Mouse (Mus musculus) heart, adult 8-10 months (tissue): Measurements from ENCODE around the gene Bphl. TPM values are rescaled to one million over a fixed set of nuclear protein-coding genes. Genes with fewer than 3 reads are reported as not detected.

Experiments
- total RNA-seq, 4 experiments: library from RNA; stranded (reverse); gene quantifications; 2 replicates each; pipeline ENCODE4 v1.2.4; 2022

The Bphl gene
- total RNA-seq, 4 experiments from 2014 or later = 39.1 to 47.7 (median 43.9) TPM

Other genes starting within 250 kb of the Bphl start
- not detected for gene Serpinb6e, start 194.2 kb upstream of the Bphl start, total RNA-seq
- gene Serpinb6c, start 131.9 kb upstream of the Bphl start, total RNA-seq = not detected
- gene Nqo2, start 72.9 kb upstream of the Bphl start, total RNA-seq = 10 to 100 TPM; 34.4 to 45.1 (median 42.8) TPM
- gene Ripk1, start 35.2 kb upstream of the Bphl start, total RNA-seq = 1 to 10 TPM; 5.5 to 7.9 (median 6.0) TPM
- gene Serpinb6a, start 34.8 kb upstream of the Bphl start, total RNA-seq = 100 to 1,000 TPM; 121 to 132 (median 127) TPM
- gene Tubb2a, start 40.4 kb downstream of the Bphl start, total RNA-seq = 10 to 100 TPM; 29.1 to 49.7 (median 41.1) TPM
- gene Tubb2b, start 92.9 kb downstream of the Bphl start, total RNA-seq = 1 to 10 TPM; 2.3 to 5.9 (median 4.3) TPM
- 10 to 100 TPM; 24.7 to 33.2 (median 31.3) TPM for gene Psmg4, start 125.4 kb downstream of the Bphl start, total RNA-seq